Mouse (Mus musculus) MEL (cell line): ENCODE measurements around the gene S100b. TPM values are rescaled to one million over a fixed set of nuclear protein-coding genes. Genes with fewer than 3 reads are reported as not detected.

Source experiments
- DNase-seq: peaks from one replicate; pipeline ENCODE4 v3.0.0; 2011; ENCODE audit warnings: low read depth, low spot score
- H3K27ac ChIP-seq: 2 replicates; pipeline ENCODE4 v1.5.1; 2012; ENCODE audit warnings: low read depth, mild to moderate bottlenecking, control low read depth, low read length, moderate library complexity; ENCODE audit not compliant: control insufficient read depth
- H3K27me3 ChIP-seq, 2 experiments: fragments of 150-350 bp in 1 of 2; sonication (generic) in 1 of 2; 2 replicates each; pipeline ENCODE4 v1.6.1; 2012; ENCODE audit warnings: low read length in 2 of 2, mild to moderate bottlenecking in 2 of 2, improper control_type of control experiment in 1 of 2, moderate library complexity in 1 of 2; ENCODE audit not compliant: insufficient read depth in 2 of 2, control insufficient read depth in 1 of 2
- H3K36me3 ChIP-seq, 2 experiments: 2 replicates each; pipeline ENCODE4 v1.6.1; 2012 to 2014; ENCODE audit warnings: low read length in 2 of 2, improper control_type of control experiment in 1 of 2, inconsistent platforms in 1 of 2, mild to moderate bottlenecking in 1 of 2; ENCODE audit not compliant: insufficient read depth in 2 of 2, control insufficient read depth in 1 of 2
- H3K4me1 ChIP-seq, 2 experiments: fragments of 150-350 bp in 1 of 2; sonication (generic) in 1 of 2; 2 replicates each; pipeline ENCODE4 v1.6.1; 2012; ENCODE audit warnings: low read length in 2 of 2, improper control_type of control experiment in 1 of 2, mild to moderate bottlenecking in 1 of 2; ENCODE audit not compliant: insufficient read depth in 2 of 2, control insufficient read depth in 1 of 2
- H3K4me3 ChIP-seq, 2 experiments: fragments of 150-350 bp in 1 of 2; sonication (generic) in 1 of 2; 2 replicates each; pipeline ENCODE4 v1.5.1; 2012; ENCODE audit warnings: low read depth in 2 of 2, low read length in 2 of 2, mild to moderate bottlenecking in 2 of 2, moderate library complexity in 2 of 2, control low read depth in 1 of 2, improper control_type of control experiment in 1 of 2; ENCODE audit not compliant: control insufficient read depth in 1 of 2, insufficient read depth in 1 of 2
- H3K79me2 ChIP-seq: 2 replicates; pipeline ENCODE4 v1.6.1; 2012; ENCODE audit warnings: mild to moderate bottlenecking, low read length, moderate library complexity; ENCODE audit not compliant: control insufficient read depth, poor library complexity, insufficient read depth
- H3K9ac ChIP-seq: 2 replicates; pipeline ENCODE4 v1.6.1; 2012; ENCODE audit warnings: low read depth, mild to moderate bottlenecking, control low read depth, low read length, moderate library complexity; ENCODE audit not compliant: control insufficient read depth, poor library complexity, severe bottlenecking
- H3K9me3 ChIP-seq: fragments of 150-350 bp; sonication (generic); replicated peaks from 2 replicates; pipeline ENCODE4 v1.6.1; 2012; ENCODE audit warnings: mild to moderate bottlenecking, low read length, improper control_type of control experiment, moderate library complexity; ENCODE audit not compliant: insufficient read depth
- CHD2 ChIP-seq: IDR thresholded peaks from 2 replicates; pipeline ENCODE4 v1.6.1; 2011; ENCODE audit warnings: low read length, improper control_type of control experiment
- CTCF ChIP-seq, 3 experiments: IDR thresholded peaks in 2 of 3; conservative IDR thresholded peaks in 1 of 3; 2 replicates each; pipeline ENCODE4 v1.5.1; 2011 to 2012; ENCODE audit warnings: low read length in 3 of 3, low read depth in 2 of 3, mild to moderate bottlenecking in 2 of 3, improper control_type of control experiment in 1 of 3, inconsistent platforms in 1 of 3, mixed read lengths in 1 of 3, moderate library complexity in 1 of 3; ENCODE audit not compliant: control insufficient read depth in 1 of 3, insufficient read depth in 1 of 3, poor library complexity in 1 of 3, severe bottlenecking in 1 of 3
- ELF1 ChIP-seq: IDR thresholded peaks from 2 replicates; pipeline ENCODE4 v1.6.1; 2014; ENCODE audit warnings: low read depth, mild to moderate bottlenecking, inconsistent platforms, low read length, improper control_type of control experiment, moderate library complexity
- HCFC1 ChIP-seq: IDR thresholded peaks from 2 replicates; pipeline ENCODE4 v1.6.1; 2012; ENCODE audit warnings: low read depth, mild to moderate bottlenecking, inconsistent platforms, low read length, improper control_type of control experiment, moderate library complexity
- JUND ChIP-seq: IDR thresholded peaks from 2 replicates; pipeline ENCODE4 v1.6.1; 2011; ENCODE audit warnings: low read depth, mild to moderate bottlenecking, improper control_type of control experiment, low read length
- MEF2A ChIP-seq: IDR thresholded peaks from 2 replicates; pipeline ENCODE4 v1.6.1; 2014; ENCODE audit warnings: low read depth, mild to moderate bottlenecking, inconsistent platforms, low read length, improper control_type of control experiment; ENCODE audit not compliant: poor library complexity, insufficient replicate concordance, severe bottlenecking; ENCODE audit errors: extremely low read depth
- MXI1 ChIP-seq: IDR thresholded peaks from 2 replicates; pipeline ENCODE4 v1.6.1; 2011; ENCODE audit warnings: mild to moderate bottlenecking, low read depth, low read length, improper control_type of control experiment
- MYC ChIP-seq: IDR thresholded peaks from 2 replicates; pipeline ENCODE4 v1.6.1; 2011; ENCODE audit warnings: low read depth, mild to moderate bottlenecking, low read length, improper control_type of control experiment, moderate library complexity
- NRF1 ChIP-seq: IDR thresholded peaks from 2 replicates; pipeline ENCODE4 v1.6.1; 2014; ENCODE audit warnings: low read depth, mild to moderate bottlenecking, inconsistent platforms, low read length, improper control_type of control experiment, moderate library complexity; ENCODE audit not compliant: poor library complexity, insufficient read depth, severe bottlenecking
- POLR2AphosphoS2 ChIP-seq: IDR thresholded peaks from 2 replicates; pipeline ENCODE4 v1.6.1; 2011; ENCODE audit warnings: low read length, improper control_type of control experiment
- RAD21 ChIP-seq: IDR thresholded peaks from 2 replicates; pipeline ENCODE4 v1.6.1; 2011; ENCODE audit warnings: mild to moderate bottlenecking, low read depth, low read length, improper control_type of control experiment
- SMC3 ChIP-seq: IDR thresholded peaks from 2 replicates; pipeline ENCODE4 v1.6.1; 2011; ENCODE audit warnings: low read depth, low read length, improper control_type of control experiment
- TAL1 ChIP-seq: IDR thresholded peaks from 2 replicates; pipeline ENCODE4 v1.6.1; 2012; ENCODE audit warnings: mild to moderate bottlenecking, inconsistent platforms, low read length, moderate library complexity, mixed read lengths
- USF1 ChIP-seq: IDR thresholded peaks from 2 replicates; pipeline ENCODE4 v1.6.1; 2014; ENCODE audit warnings: low read depth, mild to moderate bottlenecking, inconsistent platforms, low read length, improper control_type of control experiment, moderate library complexity
- ZMIZ1 ChIP-seq: IDR thresholded peaks from 2 replicates; pipeline ENCODE4 v1.6.1; 2012; ENCODE audit warnings: low read depth, mild to moderate bottlenecking, inconsistent platforms, low read length, improper control_type of control experiment, moderate library complexity
- polyA plus RNA-seq, 2 experiments: library from polyadenylated mRNA; stranded (reverse) in 1 of 2; unstranded in 1 of 2; fragments of >175 nt in 1 of 2; fragments of >200 nt in 1 of 2; gene quantifications; 2 replicates each; pipeline versions ENCODE4 v1.2.1 to v1.2.4; 2012; ENCODE audit warnings: low replicate concordance in 2 of 2, low read depth in 1 of 2; ENCODE audit not compliant: insufficient read length in 2 of 2, insufficient read depth in 1 of 2, missing spikeins in 1 of 2
- total RNA-seq: library from RNA; depleted of rRNA; stranded (reverse); fragments of 300-350 nt; gene quantifications from 2 replicates; pipeline ENCODE4 v1.2.3, GENCODE M21; 2012

S100b gene
- total and polyA plus RNA-seq, 3 experiments = not detected

DNA sequence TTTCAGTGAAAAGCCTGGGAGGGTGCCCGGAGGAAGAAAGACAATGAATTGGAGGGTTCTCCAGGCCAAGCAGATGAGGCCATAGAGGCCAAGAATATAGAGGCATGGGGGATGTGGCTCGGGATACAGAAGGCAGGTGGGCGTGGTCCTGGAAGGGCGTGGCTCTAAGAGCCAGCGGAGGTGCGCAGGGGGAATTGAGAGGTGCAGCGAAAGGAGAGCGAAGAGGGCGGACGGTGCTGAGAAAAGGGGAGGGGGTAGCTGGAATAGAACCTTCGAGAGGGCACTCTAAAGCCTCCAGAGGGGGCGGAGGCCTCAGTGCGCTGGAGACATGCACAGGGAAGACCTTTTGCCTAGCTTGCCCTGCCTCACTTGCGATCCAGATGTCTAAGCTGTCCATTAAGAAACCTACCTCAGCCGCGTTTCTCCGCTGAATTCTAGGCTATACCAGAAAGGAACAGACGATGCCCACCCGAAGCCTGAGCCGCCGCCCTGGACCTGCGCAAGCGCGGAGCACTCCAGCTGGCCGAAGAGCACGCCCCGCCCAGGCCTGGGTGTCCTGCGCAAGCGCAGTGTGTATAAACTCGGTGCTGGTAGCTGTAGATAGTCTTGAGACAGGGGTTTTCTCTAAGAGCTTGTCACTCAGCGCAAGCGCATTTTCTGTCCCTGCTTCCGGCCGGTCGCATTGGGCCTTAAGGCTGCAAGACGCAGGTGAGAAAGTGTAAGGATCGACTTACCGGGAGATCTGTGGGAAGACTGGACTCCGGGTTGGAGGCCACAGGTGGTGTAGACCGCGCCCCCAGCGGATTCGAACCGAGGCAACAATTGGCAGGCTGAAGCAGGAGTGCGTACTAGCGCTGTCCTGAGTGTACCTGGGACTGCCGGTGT lies 16.1 kb upstream of the S100b start, which contains the start of gene Prmt2 (continued):
- TF ChIP-seq CHD2 = no peak
- TF ChIP-seq JUND = no peak
- TF ChIP-seq USF1 = no peak; the same call in 1 of the 2 replicates
- TF ChIP-seq CTCF (IDR thresholded peaks at IDR 0.05 in 2 of 3, conservative IDR thresholded peaks at IDR 0.05 in 1 of 3; ENCODE audit: control insufficient read depth in 1 of 3, insufficient read depth in 1 of 3, low read depth in 2 of 3, low read length in 3 of 3, poor library complexity in 1 of 3, severe bottlenecking in 1 of 3) = 0 out of 6 replicates have a peak, but pooled peaks of 1 of the 3 experiments have one; percentile 7
- TF ChIP-seq RAD21 = no peak
- TF ChIP-seq MXI1 = peak; percentile 64
- peak; percentile 68 for TF ChIP-seq HCFC1
- TF ChIP-seq NRF1 = peak; percentile 96
- peak; percentile 54 for TF ChIP-seq ZMIZ1
- peak; percentile 42; the same call in 1 of the 2 replicates for TF ChIP-seq ELF1
- TF ChIP-seq MEF2A = no peak
- TF ChIP-seq SMC3 = no peak
- peak; percentile 58; the same call in 1 of the 2 replicates for TF ChIP-seq POLR2AphosphoS2
- TF ChIP-seq, all 39 proteins: peak for 14

GRCm38 (mm10) chr10:76239401-76239800 lies 14.3 kb upstream of the S100b start:
- no peak overlapping the region for H3K9ac ChIP-seq
- H3K79me2 ChIP-seq = no peaks in the 10 kb centered on the region
- TF ChIP-seq TAL1 (no peak), SMC3 (no peak)
- no peaks in the 10 kb centered on the region for H3K9me3 ChIP-seq
- DNase-seq = no peak
- 0 out of 4 replicates have a peak, but pooled peaks cover 0 to 4% of the 10 kb centered on the region in 2 experiments for H3K4me1 ChIP-seq
- no peak overlapping the region for H3K27ac ChIP-seq
- 0 out of 4 replicates have a peak, but pooled peaks cover 0 to 1% of the 10 kb centered on the region in 2 experiments for H3K27me3 ChIP-seq
- H3K36me3 ChIP-seq = peaks cover 0 to 3% of the 10 kb centered on the region in 2 experiments; a peak in 2 of 4 replicates
- H3K4me3 ChIP-seq = no peak overlapping the region

DNA sequence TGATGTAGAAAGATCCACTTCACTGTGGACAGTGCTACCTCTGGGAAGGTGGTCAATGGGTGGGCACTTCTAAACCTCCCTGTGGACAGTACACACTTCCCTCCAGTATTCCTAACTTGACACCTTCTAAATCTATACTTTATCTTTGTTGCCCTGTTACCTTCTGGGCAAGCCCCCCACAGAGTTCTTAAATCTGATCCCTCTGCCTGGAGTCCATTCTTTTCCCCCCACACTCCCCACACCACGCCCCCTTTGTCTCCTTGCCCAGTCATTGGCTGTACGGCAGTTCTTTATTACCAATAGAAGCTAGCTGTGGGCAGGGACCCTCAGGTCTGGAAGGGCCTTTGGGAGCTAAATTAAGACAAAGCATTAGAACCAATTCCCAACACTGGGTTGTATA lies 8.5 kb upstream of the S100b start:
- TF ChIP-seq MYC = no peak
- TF ChIP-seq ELF1 = no peak
- H3K27ac ChIP-seq = no peak overlapping the region
- no peaks in the 10 kb centered on the region for H3K9me3 ChIP-seq
- H3K36me3 ChIP-seq = no peaks in the 10 kb centered on the region
- no peak overlapping the region for H3K4me3 ChIP-seq
- H3K4me1 ChIP-seq = no peaks in the 10 kb centered on the region
- no peak overlapping the region for H3K9ac ChIP-seq
- H3K27me3 ChIP-seq = peaks cover 0 to 2% of the 10 kb centered on the region in 2 experiments; a peak in 2 of 4 replicates
- H3K79me2 ChIP-seq = no peaks in the 10 kb centered on the region
- no peak for DNase-seq
